Mouse (Mus musculus) myocyte (in vitro differentiated cells): ENCODE results near the gene Myo15b.

ENCODE experiments used
- CEBPB ChIP-seq: IDR thresholded peaks from 2 replicates; pipeline ENCODE4 v1.6.1; 2011; ENCODE audit warnings: mild to moderate bottlenecking, moderate library complexity; ENCODE audit not compliant: poor library complexity, insufficient read depth, severe bottlenecking
- E2F4 ChIP-seq: IDR thresholded peaks from one replicate; pipeline ENCODE4 v1.6.1; 2011; ENCODE audit warnings: mild to moderate bottlenecking, control low read depth, moderate library complexity; ENCODE audit not compliant: insufficient read depth
- MAX ChIP-seq: IDR thresholded peaks from one replicate; pipeline ENCODE4 v1.6.1; 2011; ENCODE audit warnings: low read depth, mild to moderate bottlenecking, control low read depth
- MYOD1 ChIP-seq, 3 experiments: IDR thresholded peaks; one replicate each; pipeline ENCODE4 v1.6.1; 2011; ENCODE audit warnings: control low read depth in 2 of 3, low read depth in 2 of 3, mild to moderate bottlenecking in 2 of 3, moderate library complexity in 1 of 3; ENCODE audit not compliant: insufficient read length in 2 of 3, control insufficient read depth in 1 of 3
- POLR2A ChIP-seq: IDR thresholded peaks from one replicate; pipeline ENCODE4 v1.6.1; 2011; ENCODE audit warnings: low read depth, mild to moderate bottlenecking, control low read depth, moderate library complexity; ENCODE audit not compliant: insufficient read length
- POLR2AphosphoS2 ChIP-seq: IDR thresholded peaks from one replicate; pipeline ENCODE4 v1.6.1; 2011; ENCODE audit warnings: low read depth, control low read depth; ENCODE audit not compliant: insufficient read length
- REST ChIP-seq: IDR thresholded peaks from one replicate; pipeline ENCODE4 v1.6.1; 2011; ENCODE audit warnings: mild to moderate bottlenecking, control low read depth, moderate library complexity; ENCODE audit not compliant: insufficient read depth, insufficient read length
- TCF12 ChIP-seq: IDR thresholded peaks from one replicate; pipeline ENCODE4 v1.6.1; 2011; ENCODE audit warnings: mild to moderate bottlenecking, control low read depth; ENCODE audit not compliant: poor library complexity, insufficient read depth, severe bottlenecking
- TCF3 ChIP-seq: IDR thresholded peaks from one replicate; pipeline ENCODE4 v1.6.1; 2011; ENCODE audit warnings: low read depth, control low read depth; ENCODE audit not compliant: insufficient read length
- USF1 ChIP-seq: IDR thresholded peaks from one replicate; pipeline ENCODE4 v1.6.1; 2011; ENCODE audit warnings: low read depth, mild to moderate bottlenecking, control low read depth, moderate library complexity

GRCm38 (mm10) chr11:115872437-115872836 lies 14.2 kb downstream of the Myo15b start:
- TF ChIP-seq POLR2A (no peak), MYOD1 (IDR thresholded peaks at IDR 0.05; ENCODE audit: control insufficient read depth in 1 of 3, insufficient read length in 2 of 3, low read depth in 2 of 3) (no peak), CEBPB (no peak), TCF12 (no peak), USF1 (no peak), MAX (no peak), E2F4 (no peak), POLR2AphosphoS2 (no peak), TCF3 (no peak), REST (no peak)
